Mouse (Mus musculus) CD4-positive, CD25-positive, alpha-beta regulatory T cell (primary cell): Measurements from ENCODE around the gene D11Wsu47e. TPM values are rescaled to one million over a fixed set of nuclear protein-coding genes. Genes with fewer than 3 reads are reported as not detected.

Experiments used
- polyA plus RNA-seq: library from polyadenylated mRNA; unstranded; fragments of 100-300 nt; shearing (Covaris generic); gene quantifications from one replicate; pipeline ENCODE4 v1.2.1, GENCODE M21; 2017

The D11Wsu47e gene
- polyA plus RNA-seq: 18.6 TPM

DNA sequence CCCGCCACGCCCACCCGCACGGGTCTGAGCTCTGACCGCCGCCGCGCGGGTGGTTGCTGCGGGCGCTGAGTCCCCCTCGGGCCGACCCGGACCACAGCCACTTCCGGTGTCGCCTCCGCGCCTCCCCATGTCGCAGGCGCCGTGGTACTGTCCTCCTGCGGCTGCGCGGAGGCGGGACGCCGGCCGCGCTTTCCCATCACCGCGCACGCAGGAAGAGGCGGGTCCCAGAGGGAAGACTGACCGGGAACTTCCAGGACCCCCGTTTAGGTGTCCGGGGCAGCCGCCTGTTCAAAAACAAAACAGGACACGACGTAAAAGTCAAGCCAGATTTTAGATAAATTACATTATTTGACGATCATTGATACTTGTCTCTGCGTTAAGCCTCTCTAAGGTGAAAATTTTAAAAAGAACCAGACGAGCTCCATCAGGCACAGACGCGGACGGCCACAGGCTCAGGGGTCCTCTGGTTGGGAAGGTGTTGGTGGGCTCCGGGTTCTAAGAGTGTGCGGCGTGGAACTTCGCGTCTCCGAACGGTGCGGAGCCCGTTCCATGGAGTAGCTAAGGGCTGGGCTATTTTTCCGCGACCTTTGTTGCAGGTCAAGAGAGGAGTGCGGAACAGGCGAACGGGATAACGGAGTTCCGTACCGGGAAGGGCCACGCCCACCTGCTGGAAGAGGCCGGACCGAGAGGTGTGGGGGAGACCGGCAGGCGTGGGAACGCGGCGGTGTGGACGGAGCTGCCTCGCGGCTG lies at the start of gene D11Wsu47e, which contains the start of gene Fam104a:
TSS of gene D11Wsu47e (plus strand) at position 456 of the 750 bp plus-strand sequence.
TSS of gene Fam104a (minus strand) at position 199 of the 750 bp plus-strand sequence.

DNA sequence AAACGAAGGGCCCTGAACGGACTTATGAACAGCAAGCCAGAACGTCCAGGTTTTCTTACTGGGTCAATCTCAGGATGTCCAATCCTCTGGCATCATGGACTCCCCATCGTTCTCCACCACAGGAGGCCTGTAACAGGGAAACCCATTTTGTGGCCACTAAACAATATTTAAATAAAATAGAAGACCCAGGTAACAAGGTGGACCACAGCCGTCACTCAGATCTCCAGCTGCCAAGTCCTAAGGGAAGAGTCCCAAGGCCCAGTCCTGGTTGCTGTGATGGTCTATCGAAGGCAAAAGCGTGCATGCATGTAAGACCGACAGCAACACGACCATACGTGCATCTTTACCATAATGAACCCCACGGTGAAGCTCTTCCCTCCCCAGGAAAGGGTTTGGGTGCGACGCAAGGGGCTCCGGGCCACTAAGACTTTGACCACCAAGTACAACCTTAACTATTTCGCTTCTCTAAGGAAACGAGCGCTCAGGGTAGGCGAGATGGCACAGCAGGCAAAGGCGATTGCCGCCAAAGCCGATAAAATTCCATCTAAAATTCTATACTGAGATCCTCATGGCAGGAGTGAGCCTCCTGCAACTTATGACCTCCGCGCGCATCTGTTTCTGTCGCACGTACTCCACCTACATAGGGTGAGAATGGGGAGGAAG lies 35.4 kb upstream of the D11Wsu47e start, which contains the start of gene Cog1:
TSS of gene Cog1 (plus strand) at position 480 of the 663 bp plus-strand sequence.

GRCm38 (mm10) chr11:113649353-113650210 lies 34.6 kb upstream of the D11Wsu47e start, which contains the start of gene Slc39a11:
Gene Slc39a11, minus strand, starts transcription at chr11:113650079.

GRCm38 (mm10) chr11:113709731-113710256 lies 25.6 kb downstream of the D11Wsu47e start, which contains the start of gene Cpsf4l:
Gene Cpsf4l, minus strand, starts transcription at chr11:113710017.

Other genes starting within 250 kb of the D11Wsu47e start
- gene Sstr2, start 65.1 kb upstream of the D11Wsu47e start, polyA plus RNA-seq: 0.22 TPM
- gene Cog1, start 35.2 kb upstream of the D11Wsu47e start, polyA plus RNA-seq: 64.7 TPM
- gene Slc39a11, start 34.3 kb upstream of the D11Wsu47e start, polyA plus RNA-seq: 36.6 TPM
- 62.5 TPM for gene Fam104a, start 257 bp upstream of the D11Wsu47e start, polyA plus RNA-seq
- gene Cpsf4l, start 25.6 kb downstream of the D11Wsu47e start, polyA plus RNA-seq: not detected
- gene Cdc42ep4, start 67.5 kb downstream of the D11Wsu47e start, polyA plus RNA-seq: 7.3 TPM